8 mouse cellular contexts compared by ENCODE assay signal in genomic region chr12:116485591-116486403, GRCm38 (mm10). TPM values are rescaled to one million over a fixed set of nuclear protein-coding genes. Genes with fewer than 3 reads are reported as not detected.
DNase-seq lines count a peak whose midpoint lies in the region; ATAC-seq lines count a peak whose summit lies in the region.

TSS of gene Ptprn2 (plus strand) at chr12:116485720.

- H3K9me3 ChIP-seq in forebrain, embryonic 14.5 days (replicated peaks; ENCODE audit: control insufficient read depth, low read length): no peaks in the 10 kb centered on the region
- no peaks in the 10 kb centered on the region for H3K9me3 ChIP-seq in hindbrain, embryonic 14.5 days (ENCODE audit: control insufficient read depth, low read length)
- no peaks in the 10 kb centered on the region for H3K9me3 ChIP-seq in lung, embryonic 15.5 days

- peak; percentile 94 for ATAC-seq in forebrain, embryonic 14.5 days
- ATAC-seq in hindbrain, embryonic 14.5 days (ENCODE audit: low FRiP score): peak; percentile 91
- ATAC-seq in lung, embryonic 15.5 days (ENCODE audit: borderline replicate concordance, extremely low read depth, low FRiP score, low TSS enrichment): peak; percentile 94

- peak; percentile 71 for DNase-seq in ES-CJ7 (ENCODE audit: low read depth, low spot score)
- DNase-seq in c-Kit-positive CD71-positive TER-119-positive erythroid progenitor cells, embryonic 14.5 days (ENCODE audit: low spot score): peak; percentile 58
- peak; percentile 86 for DNase-seq in forebrain, embryonic 14.5 days (ENCODE audit: low spot score)
- peak; percentile 76 for DNase-seq in hindbrain, embryonic 14.5 days (ENCODE audit: low spot score)
- DNase-seq in layer of hippocampus, postnatal 10 days (ENCODE audit: low spot score in 2 of 2): peak; percentile 70 to 83
- DNase-seq in ovary, postnatal 10 days (ENCODE audit: low spot score): peak; percentile 15
- DNase-seq in thymus, postnatal 14 days: peak; percentile 77

- WGBS in forebrain, embryonic 14.5 days: under 1% methylated on average over 72 of the region's 86 CpGs
- WGBS in hindbrain, embryonic 14.5 days: under 1% methylated on average over 69 of the region's 86 CpGs
- WGBS in lung, embryonic 15.5 days: under 1% methylated on average over 85 of the region's 86 CpGs

- peak within 1 kb of the TSS; percentile 69 for H3K4me3 ChIP-seq in forebrain, embryonic 14.5 days (ENCODE audit: low read depth, low read length)
- H3K4me3 ChIP-seq in hindbrain, embryonic 14.5 days (replicated peaks; ENCODE audit: low read length): peak within 1 kb of the TSS; percentile 63
- H3K4me3 ChIP-seq in lung, embryonic 15.5 days: peak within 1 kb of the TSS; percentile 49

- no peaks in the 10 kb centered on the region for H3K27me3 ChIP-seq in forebrain, embryonic 14.5 days (replicated peaks; ENCODE audit: control insufficient read depth, insufficient read depth, low read length)
- H3K27me3 ChIP-seq in hindbrain, embryonic 14.5 days (ENCODE audit: control insufficient read depth, insufficient read depth, low read length): no peaks in the 10 kb centered on the region
- peaks cover 16% of the 10 kb centered on the region for H3K27me3 ChIP-seq in lung, embryonic 15.5 days

- peak within 1 kb of the TSS; percentile 76 for H3K9ac ChIP-seq in forebrain, embryonic 14.5 days (ENCODE audit: low read length)
- H3K9ac ChIP-seq in hindbrain, embryonic 14.5 days: peak within 1 kb of the TSS; percentile 76
- no peak within 1 kb of the TSS for H3K9ac ChIP-seq in lung, embryonic 15.5 days

- H3K4me1 ChIP-seq in forebrain, embryonic 14.5 days (ENCODE audit: control insufficient read depth, insufficient read depth, low read length): peaks cover 5% of the 10 kb centered on the region
- peaks cover 9% of the 10 kb centered on the region for H3K4me1 ChIP-seq in hindbrain, embryonic 14.5 days (replicated peaks; ENCODE audit: control insufficient read depth, insufficient read depth, low read length)
- peaks cover 12% of the 10 kb centered on the region; the same call in 1 of the 2 replicates for H3K4me1 ChIP-seq in lung, embryonic 15.5 days

- peak within 1 kb of the TSS; percentile 80 for H3K27ac ChIP-seq in forebrain, embryonic 14.5 days (ENCODE audit: low read depth, low read length)
- peak within 1 kb of the TSS; percentile 91 for H3K27ac ChIP-seq in hindbrain, embryonic 14.5 days
- no peak within 1 kb of the TSS for H3K27ac ChIP-seq in lung, embryonic 15.5 days

- peak within 1 kb of the TSS; percentile 90 for H3K4me2 ChIP-seq in forebrain, embryonic 14.5 days (ENCODE audit: low read length)
- H3K4me2 ChIP-seq in hindbrain, embryonic 14.5 days (replicated peaks): peak within 1 kb of the TSS; percentile 64
- peak within 1 kb of the TSS; percentile 97 for H3K4me2 ChIP-seq in lung, embryonic 15.5 days

- no peaks in the 10 kb centered on the region for H3K36me3 ChIP-seq in forebrain, embryonic 14.5 days (ENCODE audit: control insufficient read depth, insufficient read depth, low read length)
- H3K36me3 ChIP-seq in hindbrain, embryonic 14.5 days (replicated peaks; ENCODE audit: control insufficient read depth, insufficient read depth): no peaks in the 10 kb centered on the region
- no peaks in the 10 kb centered on the region for H3K36me3 ChIP-seq in lung, embryonic 15.5 days

RNA-seq across cellular contexts. Expression of gene Ptprn2, which starts in this region (rescaled TPM):
- polyA plus RNA-seq in forebrain, embryonic 14.5 days (2014; fragmentation: Nextera tagmentation; extraction: Ambion mirVana): 4.1 and 7.3 TPM in 2 replicates
- 15.5 and 17.5 TPM in 2 replicates for polyA plus RNA-seq in hindbrain, embryonic 14.5 days (2014; fragmentation: Nextera tagmentation; extraction: Ambion mirVana)
- total RNA-seq in layer of hippocampus, postnatal 10 days (2021): 100 to 1,000 TPM; 234 to 251 TPM
- 0.16 and 0.20 TPM in 2 replicates for polyA plus RNA-seq in lung, embryonic 15.5 days (2015; fragmentation: Nextera tagmentation; extraction: Ambion mirVana)

Comparison
In these comparisons a context has a peak if more than half of its experiments do, and no peak if none do; other contexts are left out.
1. Peak in ATAC-seq, H3K4me3 ChIP-seq and H3K4me2 ChIP-seq in lung, embryonic 15.5 days; RNA of the gene not detected or under 1 TPM.
2. DNase-seq: peak in every context shown above with its lines; median percentile 86 in forebrain, embryonic 14.5 days; 77 in thymus, postnatal 14 days; 76 in layer of hippocampus, postnatal 10 days; 76 in hindbrain, embryonic 14.5 days; 71 in ES-CJ7; 58 in c-Kit-positive CD71-positive TER-119-positive erythroid progenitor cells, embryonic 14.5 days; 15 in ovary, postnatal 10 days.